Mouse (Mus musculus): Measurements from ENCODE around the gene Sec24c. TPM values are rescaled to one million over a fixed set of nuclear protein-coding genes. Genes with fewer than 3 reads are reported as not detected.

The Sec24c gene
- total RNA-seq, 2 experiments from 2014 or later: 116 to 125 TPM

DNA sequence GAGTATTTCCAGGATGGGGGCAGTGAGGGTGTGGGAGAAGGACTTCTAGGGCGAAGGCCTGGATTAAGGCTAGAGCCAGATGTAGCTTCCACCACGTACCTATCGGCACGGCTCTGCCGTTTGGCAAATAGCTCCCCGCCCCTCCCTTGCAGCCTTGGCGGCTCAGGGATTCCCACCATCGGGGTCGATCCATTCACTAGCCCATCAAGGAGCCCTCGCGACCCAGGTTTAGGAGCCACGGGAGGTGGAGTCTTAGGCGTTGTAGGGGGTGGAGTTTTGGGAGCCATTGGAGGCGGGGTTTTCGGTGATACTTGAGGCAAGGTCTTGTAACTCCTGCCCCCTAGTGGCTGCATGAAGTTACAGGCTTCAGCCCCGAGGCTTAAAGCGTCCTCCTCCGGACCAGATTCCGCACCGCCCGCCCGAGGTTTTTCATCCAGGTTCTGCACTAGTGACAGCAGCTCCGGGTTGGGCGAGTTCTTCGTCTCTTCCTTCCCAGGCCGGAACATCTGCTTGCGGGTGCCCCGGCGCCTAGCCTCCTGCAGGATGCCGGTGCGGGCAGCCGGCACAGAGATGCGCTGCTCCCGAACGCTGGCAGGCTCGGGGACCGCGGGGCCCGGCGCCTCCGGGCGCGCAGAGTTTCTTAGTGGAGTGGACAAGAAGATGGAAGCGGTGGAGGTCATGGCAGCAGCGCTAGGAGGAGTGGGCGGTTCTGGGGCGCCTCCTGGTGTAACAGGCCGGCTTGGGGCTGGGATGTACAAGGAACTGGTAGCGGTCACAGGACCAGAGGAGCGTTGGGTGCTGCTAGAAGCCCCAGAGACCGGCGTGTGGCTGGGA, 13.1 kb upstream of the Sec24c start:
- peak; percentile 91 to 92 for DNase-seq

DNA sequence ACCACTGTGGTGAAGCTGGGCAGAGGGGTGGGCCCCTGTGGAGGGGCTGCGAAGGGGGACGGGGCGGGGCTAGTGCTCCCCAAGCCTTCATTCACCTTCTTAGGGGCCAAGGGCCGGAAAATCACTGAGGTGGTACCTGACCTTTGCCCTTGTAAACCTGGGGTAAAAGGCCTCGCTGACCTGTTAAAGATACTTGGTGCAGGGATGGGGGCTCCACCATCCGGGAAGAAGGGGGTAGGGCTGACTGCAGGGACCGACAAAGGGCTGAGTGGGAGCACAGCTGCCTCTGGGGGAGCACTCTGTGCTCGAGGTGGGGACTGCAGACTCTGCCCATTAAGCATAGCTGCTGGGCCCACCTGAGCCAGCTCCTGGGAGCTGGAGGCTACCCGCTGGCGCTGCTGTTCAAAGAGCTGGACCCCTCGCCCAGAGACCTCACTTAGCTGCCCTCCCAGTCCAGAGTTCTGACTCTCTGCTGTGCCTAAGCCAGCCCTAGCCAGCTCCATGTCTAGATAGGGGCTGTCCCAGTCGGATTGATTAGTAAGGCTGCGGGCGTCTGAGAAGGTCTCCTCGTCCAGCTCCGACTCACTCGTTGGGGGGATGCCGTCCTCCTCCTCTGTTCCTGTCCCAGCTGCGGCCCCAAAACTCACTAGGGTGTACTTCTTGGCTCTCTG, 12.3 kb upstream of the Sec24c start:
- peak in 1 of 2 experiments; percentile 23 for DNase-seq

DNA sequence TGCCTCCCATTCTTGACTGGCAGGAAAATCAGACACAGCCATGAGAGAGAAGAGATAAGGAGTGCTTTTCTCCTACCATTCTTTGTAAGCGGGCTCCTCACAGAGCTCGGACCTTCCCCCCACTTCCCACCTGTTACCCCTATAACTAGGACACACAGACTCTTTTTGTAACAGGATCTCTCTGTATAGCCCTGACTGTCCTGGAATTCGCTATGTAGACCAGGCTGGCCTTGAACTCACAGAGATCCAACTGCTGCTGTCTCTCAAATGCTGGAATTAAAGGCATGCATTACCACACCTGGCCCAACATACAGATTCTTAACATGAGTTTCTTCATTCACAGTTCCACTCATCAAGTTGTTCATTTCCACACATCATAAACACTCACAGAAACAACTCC, 11.4 kb upstream of the Sec24c start:
- DNase-seq: no peak

DNA sequence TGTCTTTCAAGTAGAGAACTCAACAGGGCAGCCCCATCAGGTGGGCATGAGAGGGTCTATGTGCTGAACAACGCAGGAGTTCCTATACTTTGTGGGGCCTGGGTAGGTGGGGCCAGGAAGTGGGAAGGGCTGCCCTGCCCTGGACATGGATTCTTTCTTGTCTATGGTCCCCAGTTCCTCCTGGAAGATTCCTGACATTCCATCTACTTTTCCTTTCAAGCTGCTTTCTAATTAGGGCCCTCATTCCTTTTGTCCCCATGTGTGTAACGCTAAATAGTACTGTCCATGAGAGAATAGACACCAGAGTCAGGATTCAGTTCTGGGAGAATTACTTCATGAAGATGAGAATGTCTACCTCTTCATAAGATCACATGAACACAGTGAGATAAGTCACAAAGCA, 10.5 kb upstream of the Sec24c start:
- DNase-seq: no peak

DNA sequence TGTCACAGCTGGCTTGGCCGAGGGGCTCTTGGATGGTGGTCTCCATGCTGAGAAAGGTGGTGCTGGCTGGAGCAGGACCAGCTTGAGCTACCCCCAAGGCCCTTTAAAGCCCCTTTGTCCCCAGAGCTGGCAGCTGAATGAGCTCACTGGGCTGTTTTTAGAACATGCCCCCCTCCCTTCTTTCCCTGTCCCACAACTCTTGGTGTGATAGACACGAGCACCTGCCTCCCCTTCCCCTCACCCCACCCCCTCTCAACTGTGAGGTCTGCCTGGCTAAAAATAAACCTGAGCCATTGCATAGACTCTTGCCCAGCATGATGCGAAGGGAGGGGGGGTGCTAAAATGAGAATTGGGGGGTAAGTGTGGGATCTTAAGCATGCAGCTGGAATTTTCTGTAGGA, 9.7 kb upstream of the Sec24c start:
- DNase-seq: no peak

DNA sequence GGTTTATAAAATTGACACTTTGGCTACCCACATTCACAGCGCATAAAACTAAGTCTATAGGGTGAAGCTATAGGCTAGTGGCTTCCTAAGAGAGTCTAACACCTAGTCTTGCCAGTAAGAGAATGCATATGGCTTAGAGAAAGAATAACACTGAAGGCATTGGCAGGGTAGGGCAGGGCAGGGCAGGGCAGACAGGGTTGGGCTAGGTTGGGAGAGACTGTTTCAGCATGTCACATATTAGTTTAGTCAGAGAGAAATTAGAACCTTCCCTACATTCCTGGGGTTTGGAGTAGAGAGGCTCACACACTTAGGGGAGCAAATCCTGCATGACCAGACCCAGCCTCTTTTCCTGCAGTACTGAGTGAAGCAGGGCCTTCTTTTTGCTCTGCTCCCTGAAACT, 6.6 kb upstream of the Sec24c start:
- no peak for DNase-seq

DNA sequence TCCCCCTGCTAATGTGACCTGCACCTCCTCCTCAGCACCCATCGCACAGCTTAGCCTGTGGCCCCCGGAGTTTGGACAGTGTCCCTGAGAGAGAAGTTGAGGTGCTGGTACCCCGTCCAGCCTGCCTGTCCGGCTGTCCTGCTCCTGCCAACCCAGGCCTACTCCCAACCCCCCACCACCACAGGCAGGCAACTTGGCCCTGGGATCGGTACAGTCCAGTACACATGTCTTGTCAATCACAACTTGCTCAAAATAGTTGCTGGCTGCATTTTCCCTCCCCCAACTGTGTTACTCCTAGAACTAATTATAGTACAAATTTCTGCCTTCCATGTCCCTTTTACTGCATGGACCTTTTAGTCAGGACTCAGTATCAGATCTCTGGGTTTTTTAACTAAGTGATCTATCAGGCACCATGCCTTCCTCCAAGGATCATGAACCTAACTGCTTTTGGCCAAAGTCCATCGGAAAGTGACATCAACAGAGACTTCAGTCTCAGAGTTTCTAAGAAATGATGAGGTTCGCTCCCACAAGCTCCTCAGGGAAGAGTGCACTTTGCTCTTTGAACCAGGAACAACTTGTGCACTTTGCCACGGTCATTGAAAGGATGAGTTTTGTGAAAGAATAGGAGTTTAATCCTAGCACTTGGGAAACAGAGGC, 5.8 kb upstream of the Sec24c start, which contains the start of gene Synpo2l:
Synpo2l (minus strand) TSS at position 201 of the 657 bp plus-strand sequence.
- DNase-seq: no peak

DNA sequence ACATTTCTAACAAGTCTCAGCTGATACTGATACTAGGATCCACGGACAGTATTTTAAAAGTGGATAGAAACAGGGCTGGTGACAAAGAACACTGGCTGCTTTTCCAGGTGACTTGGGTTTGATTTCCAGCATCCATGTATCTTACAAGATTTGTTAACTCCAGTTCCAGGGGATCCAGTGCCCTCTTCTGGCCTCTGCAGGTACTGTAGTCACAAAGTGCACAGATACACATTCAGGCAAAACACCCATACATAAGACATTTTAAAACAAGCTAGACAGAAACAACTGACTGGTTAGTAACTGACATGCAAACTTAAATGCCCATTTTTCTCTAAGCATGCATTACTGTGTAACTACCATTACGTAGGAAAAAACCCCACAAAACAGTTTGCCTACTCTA, 1.1 kb upstream of the Sec24c start:
- no peak for DNase-seq

DNA sequence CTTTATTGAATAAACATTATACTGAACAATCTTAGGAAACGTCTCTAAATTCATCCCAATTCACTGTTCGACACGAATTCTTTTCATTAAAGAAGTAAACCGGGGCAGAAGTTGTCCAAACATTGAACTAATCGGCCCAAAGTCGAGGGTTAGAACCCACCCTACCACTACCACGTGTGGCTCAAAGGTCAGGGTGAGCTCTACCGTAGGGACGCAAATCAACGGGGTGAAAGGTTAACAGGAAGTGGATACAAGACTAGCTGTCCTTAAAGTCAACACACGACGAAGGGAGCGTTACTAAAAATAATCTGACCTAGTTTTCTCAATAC, 409 bp upstream of the Sec24c start:
- DNase-seq: peak in 1 of 2 experiments; percentile 44

DNA sequence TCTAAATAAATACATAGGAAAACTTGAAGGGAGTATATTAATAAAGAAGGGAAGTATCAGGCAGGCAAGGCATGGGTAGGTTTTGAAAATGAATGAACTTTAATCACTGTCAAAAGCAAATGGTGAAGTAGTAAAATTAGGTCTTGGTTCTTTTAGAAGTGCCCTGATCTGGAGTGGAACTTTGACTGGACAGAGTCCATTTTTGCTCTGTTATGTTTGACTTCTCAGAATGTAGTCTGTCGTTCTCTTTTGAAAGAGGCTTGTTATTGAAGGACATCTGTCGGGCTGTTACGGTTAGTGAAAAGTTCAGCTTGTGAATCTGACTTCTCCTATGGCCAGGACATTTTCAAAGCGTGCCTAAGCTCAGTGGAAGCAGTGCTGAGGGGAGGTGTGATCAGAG, 3.8 kb downstream of the Sec24c start:
- no peak for DNase-seq

DNA sequence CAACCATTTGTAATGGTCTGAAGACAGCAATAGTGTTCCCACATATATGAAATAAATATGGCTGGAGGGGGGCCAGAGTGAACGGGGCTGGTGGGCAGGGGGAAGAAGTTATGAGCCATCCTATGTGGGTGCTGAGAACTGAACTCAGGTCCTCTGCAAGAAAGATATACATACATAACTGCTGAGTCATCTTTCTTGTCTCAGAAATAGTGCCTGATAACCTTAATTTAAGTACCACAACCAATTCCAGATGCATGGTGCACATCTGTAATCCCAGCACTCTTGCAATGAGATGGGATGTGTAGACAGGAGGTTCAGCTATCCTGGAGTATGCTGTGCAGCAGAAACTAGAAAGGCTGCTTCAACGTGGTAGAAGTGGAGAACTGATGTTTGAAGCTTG, 7.6 kb downstream of the Sec24c start:
- no peak for DNase-seq

DNA sequence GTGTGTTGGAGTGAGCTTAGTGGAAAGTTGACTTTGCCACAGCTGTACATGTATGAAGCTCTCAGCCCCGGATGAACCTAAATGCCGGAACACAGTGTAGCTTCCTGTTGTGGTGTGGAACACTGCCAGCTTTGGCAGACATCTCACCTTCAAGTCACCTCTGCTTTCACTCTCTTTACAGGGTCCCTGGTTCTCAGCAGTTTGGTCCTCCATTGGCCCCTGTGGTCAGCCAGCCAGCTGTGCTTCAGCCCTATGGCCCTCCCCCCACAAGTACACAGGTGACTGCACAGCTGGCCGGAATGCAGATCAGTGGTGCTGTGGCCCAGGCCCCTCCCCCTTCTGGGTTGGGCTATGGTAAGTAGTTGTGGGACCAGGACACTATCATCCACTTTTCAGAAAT, 8.4 kb downstream of the Sec24c start:
- DNase-seq: no peak

DNA sequence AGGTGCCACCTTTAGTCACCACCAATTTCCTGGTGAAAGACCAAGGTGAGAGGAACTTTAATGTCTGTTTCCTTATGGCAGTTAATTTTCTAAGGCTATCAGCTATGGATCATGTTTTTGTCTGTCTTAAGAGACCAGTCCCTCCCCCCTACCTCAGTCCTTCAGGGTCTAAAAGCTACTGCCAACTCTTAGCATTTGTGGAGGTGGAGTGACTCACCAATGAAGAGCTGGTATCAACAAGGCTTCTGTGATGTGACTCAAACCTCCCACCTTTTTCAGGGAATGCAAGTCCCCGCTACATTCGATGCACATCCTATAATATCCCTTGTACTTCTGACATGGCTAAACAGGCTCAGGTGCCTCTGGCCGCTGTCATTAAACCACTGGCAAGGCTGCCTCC, 12.5 kb downstream of the Sec24c start:
- no peak for DNase-seq

DNA sequence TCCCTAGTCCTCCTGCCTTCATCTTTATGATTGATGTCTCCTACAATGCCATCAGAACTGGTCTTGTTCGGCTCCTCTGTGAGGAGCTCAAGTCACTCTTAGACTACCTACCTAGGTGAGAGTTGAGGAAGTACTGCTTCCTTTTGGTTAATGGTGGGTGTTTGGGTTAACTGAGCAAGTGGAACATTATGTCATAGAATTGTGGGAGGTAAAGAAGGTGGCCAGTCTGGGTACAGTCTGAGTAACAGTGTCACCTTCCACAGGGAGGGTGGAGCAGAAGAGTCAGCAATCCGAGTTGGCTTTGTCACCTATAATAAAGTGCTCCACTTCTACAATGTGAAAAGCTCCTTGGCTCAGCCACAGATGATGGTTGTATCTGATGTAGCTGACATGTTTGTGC, 14.9 kb downstream of the Sec24c start:
- DNase-seq: no peak

DNA sequence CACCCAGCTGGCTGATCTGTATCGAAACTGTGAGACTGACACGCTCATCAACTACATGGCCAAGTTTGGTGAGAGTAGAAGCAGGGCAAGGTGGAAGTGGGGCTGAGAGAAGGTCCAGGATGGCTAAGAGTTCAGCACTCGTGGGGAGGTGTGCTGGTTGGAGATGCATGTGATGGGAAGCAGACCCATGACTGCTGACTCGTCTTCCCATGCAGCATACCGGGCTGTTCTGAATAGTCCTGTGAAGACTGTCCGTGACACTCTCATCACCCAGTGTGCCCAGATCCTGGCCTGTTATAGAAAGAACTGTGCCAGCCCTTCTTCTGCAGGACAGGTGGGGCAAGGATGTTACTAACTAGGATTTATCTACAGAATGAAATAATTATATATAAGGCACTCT, 17.7 kb downstream of the Sec24c start:
- no peak for DNase-seq

DNA sequence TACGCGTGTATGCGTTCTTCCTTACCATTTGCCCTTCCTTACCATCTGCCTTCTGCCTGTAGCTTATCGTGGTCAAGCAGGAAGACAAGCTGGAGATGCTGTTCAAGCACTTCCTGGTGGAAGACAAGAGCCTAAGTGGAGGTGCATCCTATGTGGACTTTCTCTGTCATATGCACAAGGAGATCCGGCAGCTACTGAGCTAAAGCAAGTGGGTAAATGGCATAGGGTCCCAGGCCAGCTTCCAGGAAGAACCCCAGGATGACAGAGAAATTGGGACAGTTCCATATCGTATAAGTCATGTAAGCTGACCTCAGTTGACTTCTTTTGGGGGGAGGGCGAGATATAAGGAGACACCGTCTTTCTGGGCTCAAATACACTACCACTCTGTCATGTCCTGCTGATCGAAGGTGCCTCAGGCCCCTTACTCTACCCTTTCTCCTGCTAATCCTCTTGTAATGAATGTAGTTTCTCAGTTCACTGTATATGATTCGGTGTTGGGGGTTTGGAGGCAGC, 19.5 kb downstream of the Sec24c start:
- DNase-seq: no peak

DNA sequence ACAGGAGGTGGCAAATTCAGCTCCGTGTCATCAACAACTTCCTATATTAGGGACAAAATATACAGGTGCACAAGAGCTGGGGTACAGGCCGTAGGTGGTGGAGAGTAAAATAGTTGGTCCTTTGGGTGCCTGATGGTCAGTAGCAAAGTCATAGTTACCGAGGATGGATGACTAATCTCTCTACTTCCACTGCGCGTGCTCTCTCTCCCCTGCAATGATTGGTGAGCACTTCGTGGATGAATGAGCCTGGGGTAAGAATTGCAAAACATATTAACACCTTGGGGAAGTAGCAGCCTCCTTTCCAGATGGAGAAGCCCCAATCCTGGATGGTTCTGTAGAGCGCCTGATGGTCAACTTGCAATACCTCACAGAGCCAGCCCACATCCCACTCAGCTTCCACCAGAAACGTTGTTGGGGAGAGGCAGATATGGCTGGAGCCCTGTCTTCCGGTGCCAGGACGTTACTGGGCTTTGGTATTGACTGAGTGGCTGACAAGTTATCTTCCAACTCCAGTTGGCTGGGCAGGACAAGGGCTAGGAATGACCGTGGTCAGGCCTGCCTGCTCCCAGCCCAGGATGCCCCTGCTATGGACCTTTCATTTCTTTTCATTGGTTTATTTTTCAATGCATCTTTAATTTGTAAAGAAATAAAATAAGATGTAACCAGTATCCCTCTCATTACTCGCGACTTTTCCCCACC, 20.2 kb downstream of the Sec24c start:
- no peak for DNase-seq

DNA sequence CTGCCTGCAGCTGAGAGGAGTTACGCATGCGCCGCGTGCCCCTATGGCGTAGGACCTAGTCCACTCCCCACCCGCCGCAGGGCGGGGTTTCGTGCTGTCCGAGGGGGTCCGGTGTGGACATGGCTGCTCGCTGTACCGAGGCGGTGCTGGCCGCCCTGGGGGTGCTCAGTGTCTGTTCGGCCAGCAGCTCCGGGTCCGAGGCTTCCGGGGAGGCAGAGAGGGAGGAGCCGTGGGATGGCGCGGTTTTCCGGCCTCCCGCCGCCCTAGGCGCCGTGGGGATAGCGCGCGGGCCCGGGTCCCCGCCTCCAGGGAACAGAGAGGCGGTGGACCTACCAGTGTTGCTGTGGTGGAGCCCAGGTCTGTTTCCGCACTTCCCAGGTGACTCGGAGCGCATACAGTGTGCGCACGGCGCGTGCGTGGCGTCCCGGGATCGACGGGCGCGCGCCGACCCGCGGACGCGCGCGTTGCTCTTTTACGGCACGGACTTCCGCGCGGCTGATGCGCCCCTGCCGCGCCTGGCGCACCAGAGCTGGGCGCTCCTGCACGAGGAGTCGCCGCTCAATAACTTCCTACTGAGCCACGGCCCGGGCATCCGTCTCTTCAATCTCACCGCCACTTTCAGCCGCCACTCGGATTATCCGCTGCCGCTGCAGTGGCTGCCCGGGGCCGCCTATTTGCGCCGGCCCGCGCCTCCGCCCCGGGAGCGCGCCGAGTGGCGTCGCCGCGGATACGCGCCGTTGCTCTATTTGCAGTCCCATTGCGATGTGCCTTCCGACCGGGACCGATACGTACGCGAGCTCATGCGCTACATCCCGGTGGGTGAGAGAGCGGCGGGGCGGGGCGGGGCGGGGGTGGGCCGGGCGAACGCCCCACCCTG, 21.0 kb downstream of the Sec24c start, which contains the start of gene Fut11:
Fut11 (plus strand) TSS at position 85 of the 877 bp plus-strand sequence.
- peak; percentile 80 to 86 for DNase-seq

DNA sequence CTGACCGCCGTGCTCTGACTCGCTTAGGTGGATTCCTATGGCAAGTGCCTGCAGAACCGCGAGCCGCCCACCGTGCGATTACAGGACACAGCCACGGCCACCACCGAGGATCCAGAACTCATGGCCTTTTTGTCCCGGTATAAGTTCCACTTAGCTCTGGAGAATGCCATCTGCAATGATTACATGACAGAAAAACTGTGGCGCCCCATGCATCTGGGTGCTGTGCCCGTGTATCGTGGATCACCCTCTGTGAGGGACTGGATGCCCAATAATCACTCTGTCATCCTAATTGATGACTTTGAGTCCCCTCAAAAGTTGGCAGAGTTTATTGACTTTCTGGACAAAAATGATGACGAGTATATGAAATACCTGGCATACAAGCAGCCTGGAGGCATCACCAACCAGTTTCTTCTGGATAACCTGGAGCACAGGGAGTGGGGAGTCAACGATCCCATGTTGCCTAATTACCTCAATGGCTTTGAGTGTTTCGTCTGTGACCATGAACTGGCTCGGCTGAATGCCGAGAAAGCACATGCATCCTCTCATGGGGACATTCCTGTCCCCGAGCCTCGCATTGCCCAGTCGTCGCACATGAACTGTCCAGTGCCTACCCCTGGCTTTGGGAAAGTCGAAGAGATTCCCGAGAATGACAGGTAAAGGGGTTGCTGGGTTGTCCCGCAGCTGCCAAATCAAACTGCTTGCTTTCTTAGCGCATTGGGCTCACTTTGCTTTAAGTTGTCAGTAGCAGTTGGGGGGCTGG, 21.8 kb downstream of the Sec24c start:
- DNase-seq: peak in 1 of 2 experiments; percentile 27

DNA sequence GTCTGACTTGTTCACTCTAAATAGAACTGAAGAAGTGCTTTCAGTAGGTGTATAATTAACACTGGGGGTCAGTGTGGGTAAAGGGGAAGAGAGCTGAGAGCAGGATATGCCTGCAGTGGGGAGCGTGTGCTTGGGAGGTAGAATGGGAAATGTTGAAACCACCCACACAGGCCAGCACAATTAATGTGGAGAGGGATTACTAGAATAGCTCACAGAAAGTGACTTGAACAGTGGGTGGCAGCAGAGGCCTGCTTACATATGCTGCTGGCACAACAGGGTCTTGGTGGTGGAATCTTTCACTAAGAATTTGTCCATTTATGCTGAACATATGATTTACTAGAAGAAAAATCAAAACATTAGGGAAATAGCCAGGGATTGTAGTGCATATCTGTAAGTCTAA, 22.9 kb downstream of the Sec24c start:
- peak; percentile 42 to 58 for DNase-seq

DNA sequence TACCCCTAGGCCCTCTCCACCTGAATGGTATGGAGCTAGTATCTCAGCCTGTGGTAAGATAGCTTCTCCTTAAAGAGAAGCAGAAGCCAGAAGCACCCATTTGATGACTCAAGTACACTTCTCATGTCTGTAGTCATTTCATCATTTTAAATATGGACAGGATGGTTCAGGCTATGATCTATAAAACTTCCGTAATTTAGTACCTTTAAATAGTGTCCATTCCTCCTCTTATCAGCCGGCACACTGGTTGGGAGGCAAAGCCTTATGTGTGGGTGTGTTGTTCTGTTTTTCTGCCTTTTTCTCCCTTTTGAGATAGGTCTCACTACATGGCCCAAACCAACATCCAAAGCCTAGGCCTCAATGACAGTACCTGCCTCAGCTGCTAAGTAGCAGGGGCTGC, 24.4 kb downstream of the Sec24c start:
- DNase-seq: no peak

Measured in layer of hippocampus, postnatal 36 days (tissue).